Mouse (Mus musculus) hindbrain, embryonic 10.5 days (tissue): ENCODE data around the gene Ticam1. TPM values are rescaled to one million over a fixed set of nuclear protein-coding genes. Genes with fewer than 3 reads are reported as not detected.

ENCODE experiments used
- microRNA counts: library from miRNA; unstranded; fragments of <30 nt; microRNA quantifications from one replicate; lab custom pipeline; 2017
- polyA plus RNA-seq: library from polyadenylated mRNA; unstranded; fragments of >200 nt; fragmentation: Nextera tagmentation; extraction: Ambion mirVana; gene quantifications from 2 replicates; pipeline ENCODE4 v1.2.1, GENCODE M21; 2016

The Ticam1 gene
- polyA plus RNA-seq, 1 experiment from 2014 or later, result 2.6 TPM

MicroRNAs within 50 kb of the gene (microRNA counts, 519-probe panel; counts per million panel counts)
- microRNA mmu-miR-7b (lab: Ali Mortazavi, UCI), result 1,255 counts per million, percentile 77 among the panel's probes with 10 or more counts

Other genes with a start within 250 kb of the Ticam1 start
- gene Sh3gl1, start 240.2 kb downstream of the Ticam1 start, polyA plus RNA-seq, result 161 and 163 TPM in 2 replicates
- gene Chaf1a, start 236.3 kb downstream of the Ticam1 start, polyA plus RNA-seq, result 35.3 and 46.0 TPM in 2 replicates
- 38.7 and 52.7 TPM in 2 replicates for gene Ubxn6, start 201.8 kb downstream of the Ticam1 start, polyA plus RNA-seq
- gene Hdgfl2, start 197.2 kb downstream of the Ticam1 start, polyA plus RNA-seq, result 186 and 190 TPM in 2 replicates
- 0.04 and 0.06 TPM in 2 replicates for gene Plin4, start 167.0 kb downstream of the Ticam1 start, polyA plus RNA-seq
- gene Plin5, start 159.2 kb downstream of the Ticam1 start, polyA plus RNA-seq, result 0.39 and 0.42 TPM in 2 replicates
- not detected in 2 replicates for gene Lrg1, start 154.8 kb downstream of the Ticam1 start, polyA plus RNA-seq
- 2.3 and 3.8 TPM in 2 replicates for gene Sema6b, start 136.4 kb downstream of the Ticam1 start, polyA plus RNA-seq
- 10.4 and 11.8 TPM in 2 replicates for gene Tnfaip8l1, start 114.3 kb downstream of the Ticam1 start, polyA plus RNA-seq
- 70.5 and 80.6 TPM in 2 replicates for gene Mydgf, start 92.9 kb downstream of the Ticam1 start, polyA plus RNA-seq
- gene Dpp9, start 57.9 kb downstream of the Ticam1 start, polyA plus RNA-seq, result 43.0 and 52.3 TPM in 2 replicates
- 13.3 and 15.5 TPM in 2 replicates for gene Fem1a, start 20.0 kb downstream of the Ticam1 start, polyA plus RNA-seq
- gene Plin3, start 16.1 kb upstream of the Ticam1 start, polyA plus RNA-seq, result 50.9 and 61.6 TPM in 2 replicates
- not detected in 2 replicates for gene Arrdc5, start 23.5 kb upstream of the Ticam1 start, polyA plus RNA-seq
- gene Uhrf1, start 26.5 kb upstream of the Ticam1 start, polyA plus RNA-seq, result 196 and 300 TPM in 2 replicates
- gene Kdm4b, start 49.3 kb upstream of the Ticam1 start, polyA plus RNA-seq, result 51.5 and 65.8 TPM in 2 replicates
- gene Ptprs, start 199.7 kb upstream of the Ticam1 start, polyA plus RNA-seq, result 109 and 172 TPM in 2 replicates
- gene Znrf4, start 235.6 kb upstream of the Ticam1 start, polyA plus RNA-seq, result not detected in 2 replicates